Mouse (Mus musculus): ENCODE results near the gene Gse1.
A peak's percentile ranks its signal among the peaks of the same experiment; 100 is the strongest.

Gse1 gene

DNA sequence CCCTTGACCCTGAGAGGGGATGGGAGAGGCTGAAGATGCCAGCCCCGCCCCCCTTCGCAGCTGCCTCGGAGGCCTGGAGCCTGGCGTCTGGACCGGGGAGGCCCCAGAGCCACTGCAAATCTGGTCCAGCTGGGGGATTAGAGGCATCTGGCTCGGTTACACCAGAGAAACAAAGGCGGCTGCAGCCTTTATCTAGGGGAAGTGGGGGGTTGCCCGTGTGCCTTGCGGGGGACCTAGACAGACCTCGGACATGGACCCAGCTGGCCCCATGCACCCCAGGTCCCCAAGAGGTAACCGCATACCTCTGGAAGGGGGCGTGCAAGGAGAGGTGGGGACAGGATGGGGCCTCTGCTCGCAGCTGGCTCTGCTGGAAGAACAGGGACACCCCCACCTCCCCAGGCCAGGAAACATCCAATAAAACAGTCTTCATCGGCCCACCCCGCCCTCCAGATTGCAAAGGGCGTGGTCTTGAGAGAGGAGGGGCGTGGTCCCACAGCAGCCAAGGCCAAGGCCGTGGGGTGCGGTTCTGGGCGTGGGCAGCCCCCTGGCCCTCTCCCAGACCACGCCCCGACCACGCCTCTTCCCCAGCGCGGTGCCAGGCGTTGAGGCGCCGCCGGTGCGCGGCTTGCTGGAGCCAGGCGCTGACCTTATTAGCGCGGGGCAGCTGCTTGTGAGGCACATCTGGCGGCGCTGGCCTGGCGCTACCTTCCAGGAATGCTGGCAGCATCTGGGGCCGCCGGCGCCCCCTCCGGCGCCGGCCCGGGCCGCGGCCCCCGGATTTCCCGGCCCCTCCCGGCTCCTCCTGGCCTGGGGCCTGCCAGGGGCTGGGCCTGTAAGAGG, 48.0 kb downstream of the Gse1 start:
- peak; percentile 93 for DNase-seq

DNA sequence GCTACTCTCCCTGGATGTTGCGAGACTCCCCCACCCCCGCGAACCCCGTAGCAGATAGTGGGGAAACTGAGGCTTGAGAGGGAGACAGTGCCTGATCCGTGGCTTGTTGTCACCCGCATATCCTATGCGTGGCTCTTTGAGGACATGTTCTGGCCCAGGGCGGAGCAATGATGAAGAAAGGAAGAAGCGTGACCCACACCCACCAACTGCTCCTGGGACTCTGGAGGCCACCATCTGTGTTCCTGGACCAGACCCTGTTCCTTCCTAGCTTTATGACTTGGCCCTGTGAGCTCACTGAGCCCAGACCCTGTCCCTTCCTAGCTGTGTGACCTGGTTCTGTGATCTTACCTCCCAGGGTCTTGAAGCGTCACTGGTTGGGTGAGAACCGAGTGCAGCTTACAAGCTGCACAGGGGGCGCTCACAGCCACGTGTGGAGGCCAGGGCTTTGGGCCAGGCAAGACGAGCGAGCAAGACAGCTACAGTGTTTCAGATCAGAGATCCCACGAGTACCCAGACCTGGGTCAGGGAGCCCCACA, 48.7 kb downstream of the Gse1 start:
- peak; percentile 64 for DNase-seq

DNA sequence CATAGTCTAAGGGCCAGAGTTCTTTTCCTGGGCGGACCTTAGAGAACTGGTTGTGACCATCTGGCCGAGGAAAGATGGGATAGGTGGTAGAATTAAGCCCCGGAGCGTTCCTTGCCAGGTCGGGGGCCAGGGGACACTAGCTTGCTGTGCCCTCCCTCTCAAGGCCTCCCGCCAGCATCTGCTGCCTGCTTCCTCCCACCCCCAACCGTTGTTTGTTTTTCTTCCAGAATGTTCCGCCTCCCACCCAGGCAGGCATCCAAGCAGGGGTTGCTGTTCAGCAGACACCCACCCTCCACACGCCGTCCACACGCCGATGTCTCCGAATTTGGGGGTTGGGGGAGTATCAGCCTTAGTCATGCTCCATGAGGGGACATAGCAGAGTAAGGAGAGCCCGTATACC, 49.8 kb downstream of the Gse1 start:
- DNase-seq, result no peak

DNA sequence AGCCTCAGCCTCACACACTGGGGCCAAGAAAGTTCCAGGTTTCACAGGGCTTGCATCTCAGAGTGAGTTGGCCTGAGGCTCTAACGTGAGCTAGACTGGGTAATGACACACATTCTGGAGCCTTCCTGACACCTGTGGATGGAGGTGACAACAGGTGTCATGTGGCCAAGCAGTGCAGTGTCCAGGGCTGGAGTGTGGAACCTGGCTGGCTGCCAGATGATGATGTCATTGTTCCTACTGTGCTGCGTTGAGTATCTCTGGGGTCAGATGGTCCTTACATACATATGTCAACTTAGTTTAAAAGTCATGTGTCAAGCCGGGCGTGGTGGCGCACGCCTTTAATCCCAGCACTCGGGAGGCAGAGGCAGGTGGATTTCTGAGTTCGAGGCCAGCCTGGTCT, 51.2 kb downstream of the Gse1 start:
- peak; percentile 62 for DNase-seq

DNA sequence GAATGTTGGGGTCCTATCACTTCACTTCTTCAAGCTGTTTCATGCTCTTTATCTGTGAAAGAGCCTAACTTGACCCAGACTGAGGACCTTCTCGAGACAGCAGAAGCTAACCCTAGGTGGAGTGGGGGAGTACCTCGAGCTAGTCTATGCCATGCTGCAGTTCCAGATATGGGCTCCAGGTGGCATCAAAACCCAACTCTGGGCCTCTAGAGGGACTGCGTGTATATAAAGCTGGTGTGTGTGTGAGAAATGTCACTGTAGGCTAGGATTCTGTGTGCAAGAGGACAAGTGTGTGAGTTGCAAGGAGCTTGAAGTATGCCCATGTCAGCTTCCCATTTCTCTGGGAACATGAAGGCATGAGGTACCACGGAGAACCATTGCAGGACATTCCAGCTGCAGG, 53.2 kb downstream of the Gse1 start:
- peak; percentile 90 for DNase-seq

DNA sequence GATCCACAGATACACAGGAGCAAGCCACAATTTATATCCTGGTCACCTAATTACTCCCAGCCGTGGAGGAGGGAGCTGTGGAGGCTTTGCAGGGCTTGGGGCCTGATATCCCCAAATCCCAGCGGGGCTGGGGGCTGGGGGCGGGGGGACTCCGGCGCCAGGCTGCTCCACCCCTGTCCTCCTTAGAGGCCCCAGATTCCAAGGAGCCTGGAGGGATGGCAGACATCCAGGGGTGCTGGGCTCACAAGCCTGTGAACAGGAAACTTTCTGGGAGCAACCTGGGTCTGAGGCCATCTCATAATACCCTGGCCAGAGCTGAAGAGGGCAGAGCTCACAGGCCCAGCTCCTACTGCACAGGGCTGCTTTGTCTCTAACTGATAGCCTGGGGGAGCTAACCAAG, 54.2 kb downstream of the Gse1 start:
- no peak for DNase-seq

DNA sequence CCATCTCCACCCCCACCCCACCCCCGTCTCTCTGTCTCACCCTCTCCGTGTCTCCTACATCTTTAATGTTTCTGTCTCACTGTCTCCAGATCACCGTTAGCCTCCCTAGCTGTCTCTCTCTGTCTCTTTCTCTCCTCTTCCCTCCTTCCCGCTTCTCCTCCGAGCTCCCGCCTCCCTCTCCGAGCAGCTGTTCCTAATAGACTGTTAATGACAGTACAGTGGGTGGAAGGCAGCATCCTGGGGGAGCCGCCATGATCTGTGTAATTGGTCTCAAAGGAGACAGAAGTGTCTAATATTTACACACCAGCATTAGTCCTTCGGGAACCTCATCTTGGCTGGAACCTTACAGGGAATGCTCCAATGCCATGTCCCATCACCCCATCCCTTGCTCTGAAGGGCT, 56.0 kb downstream of the Gse1 start:
- peak; percentile 52 for DNase-seq

DNA sequence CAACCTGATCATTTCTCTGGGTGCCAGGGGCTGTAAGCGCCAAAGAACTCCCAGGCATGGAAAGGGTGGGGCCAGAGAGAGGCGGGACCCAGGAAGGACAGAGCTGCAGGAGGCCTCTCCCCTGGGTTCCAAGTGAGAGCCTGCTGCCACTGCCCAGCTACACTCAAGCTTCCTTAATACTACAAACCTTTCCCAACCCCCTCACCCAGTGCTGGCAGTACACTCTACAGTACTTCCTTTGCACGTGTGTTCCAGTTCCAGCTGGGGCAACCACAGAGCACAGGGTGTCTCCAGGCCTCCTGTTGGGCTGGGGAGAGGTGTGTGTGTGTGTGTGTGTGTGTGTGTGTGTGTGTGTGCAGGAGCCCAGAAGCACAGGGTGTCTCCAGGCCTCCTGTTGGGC, 56.8 kb downstream of the Gse1 start:
- no peak for DNase-seq

DNA sequence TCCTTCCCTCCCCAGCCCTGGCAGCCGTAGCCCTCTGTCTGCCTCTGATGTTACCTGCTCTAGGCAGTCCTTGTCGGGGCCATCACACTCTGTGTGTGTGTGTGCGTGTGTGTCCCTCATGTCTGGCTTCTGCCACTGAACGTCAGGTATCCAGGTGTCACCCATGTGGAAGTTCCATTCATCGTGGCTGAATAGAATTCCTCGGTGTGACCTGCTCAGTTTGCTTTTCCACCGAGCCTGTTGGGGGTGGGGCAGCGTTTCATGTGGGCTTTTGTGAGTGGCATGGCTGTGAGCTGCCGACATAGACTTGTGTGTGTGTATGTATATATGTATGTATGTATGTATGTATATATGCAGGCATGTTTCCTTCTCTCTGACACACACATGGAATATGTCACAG, 57.6 kb downstream of the Gse1 start:
- no peak for DNase-seq

DNA sequence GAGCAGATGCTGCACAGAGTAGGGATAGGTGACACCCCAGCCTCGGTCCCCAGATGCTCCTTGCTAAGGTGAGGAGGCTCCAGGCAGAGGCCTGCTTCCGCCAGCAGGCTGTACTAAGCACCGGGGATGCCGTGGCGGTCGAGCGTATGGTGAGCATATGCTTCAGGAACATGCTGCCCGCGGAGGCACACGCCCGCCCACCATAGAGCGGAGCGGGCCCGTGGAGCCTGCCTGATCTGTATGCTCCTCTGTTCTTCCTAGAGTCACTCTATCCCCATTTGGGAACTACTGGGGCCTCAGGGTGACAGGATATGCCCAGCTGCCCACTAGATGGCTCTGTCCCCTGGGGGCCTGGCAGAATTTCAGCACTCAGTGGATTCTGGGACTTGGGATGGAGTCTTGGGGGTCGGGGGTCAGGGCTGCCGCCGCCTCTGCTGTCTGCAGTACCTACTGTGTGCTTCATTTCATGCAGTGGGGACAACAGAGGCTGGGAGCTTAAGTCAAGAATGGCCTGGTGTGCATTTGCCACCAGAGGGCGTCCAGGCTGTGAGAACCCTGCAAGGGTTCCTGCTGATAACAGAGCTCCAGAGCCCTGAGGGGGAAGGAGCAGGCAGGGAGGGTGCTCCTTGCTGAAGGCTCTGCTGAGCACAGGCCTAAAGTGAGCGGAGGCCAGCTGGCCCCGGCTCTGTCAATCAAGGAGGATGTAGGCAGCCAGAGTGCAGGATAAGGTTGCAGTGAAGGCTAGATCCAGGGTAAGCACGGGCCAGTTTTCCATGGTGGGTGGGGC, 60.1 kb downstream of the Gse1 start:
- DNase-seq, result peak; percentile 88

DNA sequence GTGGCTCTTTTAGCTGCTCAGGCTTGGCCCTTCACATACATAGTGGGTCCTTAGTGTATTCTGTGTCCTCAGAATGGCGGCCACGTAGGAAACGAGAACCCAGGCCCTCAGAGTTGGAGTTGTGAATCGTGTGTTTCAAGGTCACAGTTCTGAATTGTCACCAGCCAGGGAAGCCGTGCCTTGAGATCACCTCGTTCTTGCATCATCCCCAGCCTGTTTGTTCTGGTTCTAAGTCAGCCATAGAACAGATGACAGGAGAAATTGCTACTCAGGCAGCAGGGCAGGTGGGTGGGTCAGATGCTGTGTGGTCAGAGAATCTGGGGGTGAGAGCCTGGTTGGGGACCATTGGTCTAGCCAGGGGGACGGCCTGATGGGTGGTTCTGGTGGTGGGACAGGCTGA, 60.9 kb downstream of the Gse1 start:
- no peak for DNase-seq

DNA sequence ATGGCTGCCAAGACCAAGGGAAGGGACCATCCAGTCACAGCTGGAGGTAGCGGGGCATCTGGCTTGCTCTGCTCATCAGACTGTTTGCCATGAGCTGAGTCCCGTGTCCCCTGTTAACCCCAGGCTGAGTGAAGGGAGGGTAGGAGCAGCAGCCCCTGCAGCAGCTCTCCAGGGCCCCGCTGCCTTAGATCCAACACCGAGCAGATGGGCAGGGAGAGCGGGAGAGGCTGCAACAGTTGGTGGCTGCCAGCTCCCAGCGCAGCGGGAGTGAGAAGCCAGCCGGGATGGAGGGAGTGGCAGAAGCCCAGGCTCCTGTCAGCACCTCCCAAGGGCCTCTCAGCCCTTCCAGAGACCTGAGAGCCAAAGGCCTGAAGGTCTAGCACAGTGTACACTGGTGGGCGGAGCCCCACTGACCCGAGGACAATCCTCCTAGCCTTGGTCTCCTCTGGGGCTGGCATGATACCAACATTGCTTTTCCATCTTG, 61.5 kb downstream of the Gse1 start:
- peak; percentile 88 for DNase-seq

DNA sequence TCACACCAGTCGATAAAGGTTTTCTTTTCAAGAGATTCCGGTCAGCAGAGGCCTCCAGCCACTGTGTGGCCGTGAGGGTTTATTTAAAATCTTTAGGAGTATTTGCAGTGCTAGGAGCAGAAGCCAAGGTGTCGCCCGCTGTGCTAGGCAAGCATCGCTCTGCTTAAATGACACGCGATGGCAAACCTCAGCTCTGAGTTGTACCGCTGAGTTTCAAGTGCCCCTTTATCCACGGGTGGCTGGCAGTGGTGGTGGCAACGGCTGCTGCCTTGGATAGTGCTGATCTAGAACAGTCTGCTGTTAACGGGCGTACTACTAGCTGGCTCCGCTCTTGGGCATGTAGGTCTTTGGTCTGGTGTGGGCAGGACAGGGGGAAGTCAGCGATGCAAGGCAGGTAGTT, 62.4 kb downstream of the Gse1 start:
- no peak for DNase-seq

DNA sequence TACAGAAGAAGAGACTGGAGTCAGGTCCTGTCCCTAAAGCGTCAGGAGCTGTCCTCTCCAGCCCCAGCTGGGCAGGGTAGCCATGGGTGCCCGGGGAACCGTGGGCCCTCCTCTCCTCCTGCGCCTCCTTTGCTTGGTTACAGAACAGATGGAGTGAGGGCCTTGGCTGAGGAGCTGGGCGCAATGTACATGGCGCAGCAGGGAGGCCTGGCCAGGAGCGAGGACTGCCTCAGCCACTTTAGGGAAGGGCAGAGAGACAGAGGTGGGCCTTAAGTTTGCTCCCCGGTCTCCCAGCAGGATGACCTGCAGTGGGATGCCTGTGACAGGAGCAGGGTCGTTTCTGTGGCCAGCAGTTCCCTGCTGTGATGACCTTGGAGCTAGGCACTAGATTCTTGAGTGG, 63.4 kb downstream of the Gse1 start:
- no peak for DNase-seq

DNA sequence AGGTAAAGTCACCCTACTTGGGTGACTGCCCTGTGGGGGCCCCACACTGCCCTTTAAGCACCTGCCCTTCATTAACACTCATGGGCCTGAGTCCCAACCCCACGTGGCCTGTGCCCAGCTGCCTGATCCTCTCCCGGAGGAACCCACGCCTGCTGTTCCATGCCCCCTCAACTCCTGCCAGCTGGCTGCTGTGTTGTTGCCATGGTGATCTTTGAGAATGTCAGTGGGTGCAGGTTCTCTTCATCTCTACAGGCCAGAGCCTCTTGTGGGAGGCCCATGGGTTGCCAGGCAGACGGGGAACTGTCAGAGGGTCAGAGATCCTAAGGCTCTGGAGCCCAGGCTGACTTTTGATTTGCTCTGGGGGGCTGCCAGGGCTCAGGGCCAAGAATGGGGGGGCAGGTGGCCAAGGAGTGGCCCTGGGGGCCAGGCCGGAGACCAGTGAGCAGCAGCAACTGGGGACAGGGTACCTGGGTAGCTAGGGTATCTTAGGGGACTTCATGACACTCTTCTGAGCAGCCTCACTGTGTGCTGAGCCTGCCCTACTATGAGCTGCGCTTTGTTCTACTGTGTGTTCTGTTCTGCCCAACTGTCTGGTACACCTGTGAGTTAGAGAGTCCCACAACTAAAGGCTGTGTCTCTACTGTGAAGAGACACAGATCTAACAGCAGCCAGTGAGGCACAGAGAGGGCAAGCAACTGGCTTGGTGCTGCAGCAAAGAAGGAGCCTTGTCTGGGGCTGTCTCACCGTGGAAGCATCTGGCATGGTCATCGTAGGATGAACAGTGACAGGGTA, 64.3 kb downstream of the Gse1 start:
- DNase-seq, result peak; percentile 93

DNA sequence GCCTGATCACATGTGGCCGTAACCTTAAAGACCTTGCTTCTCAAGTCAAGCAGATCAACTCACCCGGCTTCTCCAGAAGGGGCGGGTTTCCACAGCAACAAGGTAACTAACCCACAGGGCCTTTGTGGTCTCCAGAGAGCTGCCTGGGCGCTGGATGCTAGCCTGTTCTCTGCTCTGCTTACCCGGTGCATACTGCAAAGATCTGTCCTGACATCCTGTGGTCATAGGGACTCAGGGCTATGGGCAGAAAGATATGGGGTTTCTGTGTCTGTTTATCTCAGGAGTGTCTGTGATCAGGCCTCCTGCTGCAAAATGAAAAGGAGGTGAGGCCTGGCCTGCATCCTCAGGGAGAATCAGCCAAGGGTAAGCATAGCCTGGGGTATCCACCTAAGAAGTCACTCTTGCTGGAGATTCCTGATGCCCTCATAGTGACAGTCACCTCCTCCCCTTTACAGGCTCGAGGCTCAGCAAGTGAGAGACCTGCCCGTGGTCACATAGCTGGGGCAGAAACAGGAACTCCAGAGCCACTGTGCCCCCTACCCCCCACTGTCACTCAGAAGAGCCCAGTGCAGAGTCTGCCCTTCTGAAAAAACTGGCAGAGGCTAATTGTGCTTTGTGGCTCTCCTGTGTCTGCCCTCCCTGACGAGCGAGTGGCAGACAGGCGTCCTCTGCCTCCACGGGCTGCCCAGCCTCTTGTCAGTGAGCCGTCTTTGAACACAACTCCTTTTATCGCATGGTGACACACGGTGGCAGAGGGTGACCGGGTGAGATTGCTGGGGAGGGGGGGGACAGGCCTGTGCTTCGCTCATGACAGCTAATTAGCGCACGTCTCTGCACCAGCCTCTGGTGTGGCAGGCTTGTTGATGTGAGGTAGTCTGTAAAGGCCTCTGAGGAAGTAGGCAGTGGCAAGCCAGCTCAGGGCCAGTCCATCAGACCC, 65.4 kb downstream of the Gse1 start:
- DNase-seq, result peak; percentile 63

DNA sequence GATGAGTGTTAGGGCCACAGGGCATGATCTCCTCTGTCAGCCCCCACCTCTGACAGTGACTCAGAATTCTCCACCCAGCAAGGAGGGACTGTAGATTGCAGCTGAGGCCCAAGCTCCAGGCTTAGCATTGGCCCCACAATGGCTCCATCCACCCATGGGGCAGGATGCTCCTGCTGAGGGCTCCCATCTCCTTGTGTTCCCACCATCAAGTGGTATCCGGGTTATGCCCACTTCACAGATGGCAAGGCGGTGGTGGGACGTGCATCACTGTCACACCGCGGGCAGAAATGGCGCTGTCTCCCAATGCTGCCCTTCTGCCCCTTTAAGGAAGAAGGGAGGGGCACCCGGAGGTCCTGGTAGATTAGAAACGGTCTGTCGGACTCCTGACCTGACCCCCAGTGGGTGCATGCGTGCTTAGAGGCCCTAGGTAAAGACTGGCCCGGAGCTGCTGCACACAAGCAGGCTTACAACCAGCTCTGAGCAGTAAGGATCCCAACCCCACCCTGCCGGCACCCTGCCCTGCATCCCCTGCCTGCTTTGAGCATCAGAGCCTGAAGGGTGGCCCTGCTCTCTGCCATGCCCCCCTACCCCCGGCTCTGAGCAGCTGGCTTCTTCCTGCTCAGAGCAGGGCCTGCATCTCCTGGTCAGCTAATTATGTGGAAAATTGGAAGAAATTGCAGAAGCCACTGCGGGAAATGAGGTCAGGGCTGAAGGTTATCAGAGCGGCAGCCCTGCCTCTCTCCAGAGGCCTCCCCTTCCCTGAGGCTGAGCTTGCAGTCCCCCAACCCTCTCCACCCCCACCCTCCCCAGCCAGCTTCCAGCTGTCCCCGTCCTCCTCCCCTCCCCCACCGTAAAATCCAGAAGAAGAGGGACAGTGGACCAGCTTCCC, 67.0 kb downstream of the Gse1 start:
- peak; percentile 94 for DNase-seq

DNA sequence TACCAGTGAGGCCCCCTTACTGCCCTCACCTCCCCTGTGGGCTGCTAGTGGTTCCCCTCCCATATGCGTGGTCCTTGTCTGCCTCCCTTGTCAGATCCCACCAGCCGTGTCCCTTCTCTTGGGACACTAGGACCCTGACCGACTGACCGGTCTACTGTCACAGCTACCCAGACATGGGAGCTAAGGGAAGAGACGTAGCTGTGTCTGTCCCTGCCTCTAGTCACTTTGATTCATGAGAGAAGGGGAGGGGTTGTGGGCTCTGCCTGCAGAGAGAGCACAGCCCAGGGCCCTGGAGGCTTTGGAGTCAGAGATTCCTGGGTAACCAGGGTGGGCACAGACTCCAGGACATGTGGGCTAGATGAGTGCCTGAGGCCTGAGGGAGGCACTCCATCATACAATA, 68.7 kb downstream of the Gse1 start:
- no peak for DNase-seq

DNA sequence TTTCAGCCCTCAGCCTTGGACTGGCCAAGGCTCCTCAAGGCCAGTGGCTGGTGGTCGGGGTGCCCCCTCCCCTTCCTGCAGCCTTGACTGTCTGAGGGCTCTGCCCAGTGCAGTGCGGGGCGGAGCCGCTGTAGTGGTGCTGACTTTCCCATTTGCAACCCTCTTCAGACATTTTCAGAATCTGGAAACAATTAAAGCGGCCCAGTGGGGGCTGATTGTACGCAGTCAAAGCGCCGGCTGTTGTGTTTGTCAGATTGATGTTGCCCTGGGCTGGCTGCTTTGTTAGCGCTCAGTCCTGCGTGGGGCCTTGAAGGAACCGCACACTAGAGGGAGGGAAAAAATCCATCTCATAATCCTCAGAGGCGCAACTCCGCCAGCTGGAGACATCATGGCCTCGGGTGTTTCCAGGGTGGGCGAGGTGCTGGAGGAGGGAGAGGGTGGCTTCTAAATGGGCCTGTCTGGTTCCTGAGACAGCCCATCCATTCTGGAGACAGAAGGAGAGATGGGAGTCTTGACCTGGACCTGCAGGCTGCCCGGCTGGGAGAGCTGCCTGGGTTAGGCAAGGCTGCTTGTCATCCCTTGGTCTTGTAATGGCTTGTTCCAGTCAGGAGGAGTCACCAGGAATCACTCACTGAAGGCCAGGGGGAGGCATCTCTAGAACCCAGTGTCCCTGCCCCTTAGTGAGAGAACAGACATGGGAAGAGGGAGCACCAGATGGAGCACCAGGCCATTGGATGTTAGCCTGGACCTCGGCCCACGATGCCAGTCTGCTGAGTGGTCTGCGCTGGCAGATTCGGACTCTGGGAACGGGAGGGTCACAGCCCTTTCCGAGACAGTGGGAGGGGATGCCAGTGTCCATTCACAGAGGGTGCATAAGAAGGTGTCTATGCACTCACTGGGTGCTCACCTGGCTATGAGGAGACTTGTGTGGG, 70.6 kb downstream of the Gse1 start:
- peak; percentile 76 for DNase-seq

All from retina, postnatal 1 day (tissue).